Mouse (Mus musculus) midbrain, embryonic 12.5 days (tissue): ENCODE measurements around the gene Scarf1. TPM values are rescaled to one million over a fixed set of nuclear protein-coding genes. Genes with fewer than 3 reads are reported as not detected.

ENCODE experiments used
- ATAC-seq: fragments of 200-750 bp; cut with Nextera tagmentation; 2 replicates; pipeline ENCODE4 v1.8.0; 2017; ENCODE audit warnings: low read depth, moderate TSS enrichment, moderate library complexity; ENCODE audit not compliant: low FRiP score
- H3K27ac ChIP-seq: fragments of 300-500 bp; sonication (generic); replicated peaks from 2 replicates; pipeline ENCODE4 v1.5.1; 2016; ENCODE audit warnings: mild to moderate bottlenecking
- H3K27me3 ChIP-seq: fragments of 300-500 bp; sonication (generic); 2 replicates; pipeline ENCODE4 v1.6.1; 2016; ENCODE audit warnings: mild to moderate bottlenecking
- H3K36me3 ChIP-seq: fragments of 300-500 bp; sonication (generic); 2 replicates; pipeline ENCODE4 v1.6.1; 2016
- H3K4me1 ChIP-seq: fragments of 300-500 bp; sonication (generic); 2 replicates; pipeline ENCODE4 v1.6.1; 2016
- H3K4me2 ChIP-seq: fragments of 300-500 bp; sonication (generic); replicated peaks from 2 replicates; pipeline ENCODE4 v1.6.1; 2016; ENCODE audit warnings: mild to moderate bottlenecking, moderate library complexity
- H3K4me3 ChIP-seq: fragments of 300-500 bp; sonication (generic); 2 replicates; pipeline ENCODE4 v1.5.1; 2016; ENCODE audit warnings: mild to moderate bottlenecking
- H3K9ac ChIP-seq: fragments of 300-500 bp; sonication (generic); replicated peaks from 2 replicates; pipeline ENCODE4 v1.6.1; 2016; ENCODE audit warnings: mild to moderate bottlenecking, moderate library complexity
- H3K9me3 ChIP-seq: fragments of 300-500 bp; sonication (generic); 2 replicates; pipeline ENCODE4 v1.6.1; 2016; ENCODE audit warnings: mild to moderate bottlenecking
- WGBS: fragments of 180-500 bp; shearing (Covaris S2); methylation state at CpG from one replicate; pipeline ENCODE4 v1.1.7; 2016; 5-methylcytosine and 5-hydroxymethylcytosine counted together
- polyA plus RNA-seq: library from polyadenylated mRNA; unstranded; fragments of >200 nt; fragmentation: Nextera tagmentation; extraction: Ambion mirVana; gene quantifications from 2 replicates; pipeline ENCODE4 v1.2.1, GENCODE M21; 2016

Scarf1 gene
- polyA plus RNA-seq, 1 experiment from 2014 or later: 4.7 TPM

GRCm38 (mm10) chr11:75486192-75486591 is 27.1 kb upstream of the Scarf1 start:
- H3K9me3 ChIP-seq: no peaks in the 10 kb centered on the region
- ATAC-seq: peak; percentile 25; the same call in 1 of the 2 replicates
- H3K4me3 ChIP-seq: peak overlapping the region; percentile 99
- no peak overlapping the region for H3K9ac ChIP-seq
- no peak overlapping the region for H3K27ac ChIP-seq
- H3K4me1 ChIP-seq: peaks cover 9% of the 10 kb centered on the region
- peak overlapping the region; percentile 26 for H3K4me2 ChIP-seq
- WGBS: 33% methylated on average over 3 of the region's 3 CpGs
- H3K36me3 ChIP-seq: peaks cover 19% of the 10 kb centered on the region
- peaks cover 8% of the 10 kb centered on the region for H3K27me3 ChIP-seq

GRCm38 (mm10) chr11:75486601-75487285 is 26.6 kb upstream of the Scarf1 start, which contains the start of gene Prpf8:
TSS of gene Prpf8 (plus strand) at chr11:75486816.
- Histone ChIP-seq H3K9ac (peak within 1 kb of the TSS; percentile 97), H3K27ac (peak within 1 kb of the TSS; percentile 66), H3K4me2 (peak within 1 kb of the TSS; percentile 93), H3K4me1 (peaks cover 9% of the 10 kb centered on the region), H3K36me3 (peaks cover 25% of the 10 kb centered on the region), H3K9me3 (no peaks in the 10 kb centered on the region), H3K4me3 (peak within 1 kb of the TSS; percentile 99), H3K27me3 (peaks cover 8% of the 10 kb centered on the region)
- ATAC-seq: peak; percentile 100
- under 1% methylated on average over 52 of the region's 52 CpGs for WGBS

- peak overlapping the region; percentile 99 for H3K4me3 ChIP-seq
- peaks cover 8% of the 10 kb centered on the region for H3K27me3 ChIP-seq
- no peaks in the 10 kb centered on the region for H3K9me3 ChIP-seq
- peaks cover 32% of the 10 kb centered on the region for H3K36me3 ChIP-seq
- H3K4me2 ChIP-seq: peak overlapping the region; percentile 93
- 50% methylated on average over 6 of the region's 6 CpGs for WGBS
- H3K9ac ChIP-seq: peak overlapping the region; percentile 97
- H3K27ac ChIP-seq: no peak overlapping the region
- peaks cover 9% of the 10 kb centered on the region for H3K4me1 ChIP-seq
- no peak for ATAC-seq
These were observed 25.8 kb upstream of the Scarf1 start for GRCm38 (mm10) chr11:75487496-75487895.

GRCm38 (mm10) chr11:75494296-75495049 is 18.9 kb upstream of the Scarf1 start:
- H3K27me3 ChIP-seq: no peaks in the 10 kb centered on the region
- H3K9ac ChIP-seq: no peak overlapping the region
- 95% methylated on average over 10 of the region's 10 CpGs for WGBS
- no peak overlapping the region for H3K27ac ChIP-seq
- no peaks in the 10 kb centered on the region for H3K9me3 ChIP-seq
- ATAC-seq: no peak
- H3K36me3 ChIP-seq: peaks cover 100% of the 10 kb centered on the region
- H3K4me2 ChIP-seq: no peak overlapping the region
- no peak overlapping the region for H3K4me3 ChIP-seq
- no peaks in the 10 kb centered on the region for H3K4me1 ChIP-seq

- Histone ChIP-seq H3K9me3 (no peaks in the 10 kb centered on the region), H3K4me2 (no peak overlapping the region), H3K4me3 (no peak overlapping the region), H3K27ac (no peak overlapping the region), H3K36me3 (peaks cover 100% of the 10 kb centered on the region), H3K27me3 (no peaks in the 10 kb centered on the region), H3K9ac (no peak overlapping the region), H3K4me1 (no peaks in the 10 kb centered on the region)
- ATAC-seq: no peak
- WGBS: 96% methylated on average over 1 of the region's 1 CpGs
These were observed 15.2 kb upstream of the Scarf1 start for GRCm38 (mm10) chr11:75498126-75498525.

- Histone ChIP-seq H3K36me3 (peaks cover 63% of the 10 kb centered on the region), H3K9ac (no peak overlapping the region), H3K27ac (no peak overlapping the region), H3K4me1 (peaks cover 14% of the 10 kb centered on the region), H3K27me3 (no peaks in the 10 kb centered on the region; the same call in 1 of the 2 replicates), H3K4me2 (no peak overlapping the region), H3K9me3 (no peaks in the 10 kb centered on the region), H3K4me3 (no peak overlapping the region)
- 96% methylated on average over 4 of the region's 4 CpGs for WGBS
- ATAC-seq: no peak
These were observed 5.2 kb upstream of the Scarf1 start for GRCm38 (mm10) chr11:75508162-75508561.

GRCm38 (mm10) chr11:75508904-75509303 is 4.4 kb upstream of the Scarf1 start:
- Histone ChIP-seq H3K4me1 (peaks cover 14% of the 10 kb centered on the region), H3K9me3 (no peaks in the 10 kb centered on the region), H3K27ac (no peak overlapping the region), H3K4me3 (no peak overlapping the region), H3K9ac (no peak overlapping the region; the same call in 1 of the 2 replicates), H3K36me3 (peaks cover 56% of the 10 kb centered on the region), H3K27me3 (no peaks in the 10 kb centered on the region; the same call in 1 of the 2 replicates), H3K4me2 (no peak overlapping the region)
- no peak for ATAC-seq
- 80% methylated on average over 8 of the region's 8 CpGs for WGBS

- peaks cover 45% of the 10 kb centered on the region for H3K36me3 ChIP-seq
- H3K4me2 ChIP-seq: peak within 1 kb of the TSS; percentile 82
- ATAC-seq: peak; percentile 87
- WGBS: 2% methylated on average over 43 of the region's 43 CpGs
- H3K9me3 ChIP-seq: no peaks in the 10 kb centered on the region
- peak within 1 kb of the TSS; percentile 52 for H3K4me3 ChIP-seq
- peaks cover 14% of the 10 kb centered on the region for H3K4me1 ChIP-seq
- H3K27me3 ChIP-seq: no peaks in the 10 kb centered on the region; the same call in 1 of the 2 replicates
- peak within 1 kb of the TSS; percentile 59 for H3K9ac ChIP-seq
- peak within 1 kb of the TSS; percentile 70 for H3K27ac ChIP-seq
These were observed 3.4 kb upstream of the Scarf1 start, which contains the start of gene Rilp for GRCm38 (mm10) chr11:75509741-75510626. TSS of gene Rilp (plus strand) at chr11:75510094.

GRCm38 (mm10) chr11:75510627-75510993 is 2.7 kb upstream of the Scarf1 start:
- H3K9me3 ChIP-seq: no peaks in the 10 kb centered on the region
- 3% methylated on average over 24 of the region's 24 CpGs for WGBS
- H3K27ac ChIP-seq: peak overlapping the region; percentile 70
- peaks cover 14% of the 10 kb centered on the region for H3K4me1 ChIP-seq
- peak overlapping the region; percentile 52 for H3K4me3 ChIP-seq
- no peaks in the 10 kb centered on the region; the same call in 1 of the 2 replicates for H3K27me3 ChIP-seq
- H3K36me3 ChIP-seq: peaks cover 39% of the 10 kb centered on the region
- peak overlapping the region; percentile 82 for H3K4me2 ChIP-seq
- peak; percentile 88 for ATAC-seq
- peak overlapping the region; percentile 59 for H3K9ac ChIP-seq

- Histone ChIP-seq H3K4me3 (no peak overlapping the region), H3K36me3 (peaks cover 33% of the 10 kb centered on the region), H3K27ac (no peak overlapping the region), H3K9me3 (no peaks in the 10 kb centered on the region), H3K4me2 (no peak overlapping the region), H3K4me1 (peaks cover 14% of the 10 kb centered on the region), H3K27me3 (no peaks in the 10 kb centered on the region; the same call in 1 of the 2 replicates), H3K9ac (no peak overlapping the region)
- ATAC-seq: no peak
- WGBS: 85% methylated on average over 6 of the region's 6 CpGs
These were observed 2.1 kb upstream of the Scarf1 start for GRCm38 (mm10) chr11:75511213-75511612.

GRCm38 (mm10) chr11:75512301-75513018 is 880 bp upstream of the Scarf1 start:
- H3K4me3 ChIP-seq: no peak overlapping the region
- H3K4me2 ChIP-seq: no peak overlapping the region
- no peak overlapping the region for H3K27ac ChIP-seq
- H3K9ac ChIP-seq: no peak overlapping the region
- peaks cover 23% of the 10 kb centered on the region for H3K36me3 ChIP-seq
- H3K27me3 ChIP-seq: no peaks in the 10 kb centered on the region; the same call in 1 of the 2 replicates
- H3K4me1 ChIP-seq: peaks cover 14% of the 10 kb centered on the region
- WGBS: 73% methylated on average over 9 of the region's 9 CpGs
- no peak for ATAC-seq
- H3K9me3 ChIP-seq: no peaks in the 10 kb centered on the region
